Mouse (Mus musculus): Measurements from ENCODE around the gene Tppp3.

The Tppp3 gene

GRCm38 (mm10) chr8:105467396-105467985, 3.8 kb downstream of the Tppp3 start:
- DNase-seq (ENCODE audit: low spot score): no peak

GRCm38 (mm10) chr8:105466700-105467291, 4.5 kb downstream of the Tppp3 start:
- peak; percentile 81 for DNase-seq (ENCODE audit: low spot score)

- DNase-seq (ENCODE audit: low spot score): no peak
These were observed 5.1 kb downstream of the Tppp3 start for GRCm38 (mm10) chr8:105466246-105466645.

- no peak for DNase-seq (ENCODE audit: low spot score)
These were observed 6.7 kb downstream of the Tppp3 start for GRCm38 (mm10) chr8:105464595-105464994.

GRCm38 (mm10) chr8:105461085-105461803, 10.1 kb downstream of the Tppp3 start:
- DNase-seq (ENCODE audit: low spot score): no peak

GRCm38 (mm10) chr8:105455218-105455617, 16.1 kb downstream of the Tppp3 start:
- no peak for DNase-seq (ENCODE audit: low spot score)

- no peak for DNase-seq (ENCODE audit: low spot score)
These were observed 17.2 kb downstream of the Tppp3 start for GRCm38 (mm10) chr8:105454088-105454487.

GRCm38 (mm10) chr8:105453296-105453695, 18.0 kb downstream of the Tppp3 start:
- DNase-seq (ENCODE audit: low spot score): no peak

GRCm38 (mm10) chr8:105451903-105452603, 19.3 kb downstream of the Tppp3 start:
- no peak for DNase-seq (ENCODE audit: low spot score)

- no peak for DNase-seq (ENCODE audit: low spot score)
These were observed 20.3 kb downstream of the Tppp3 start for GRCm38 (mm10) chr8:105450977-105451376.

- no peak for DNase-seq (ENCODE audit: low spot score)
These were observed 22.7 kb downstream of the Tppp3 start for GRCm38 (mm10) chr8:105448596-105448995.

- DNase-seq (ENCODE audit: low spot score): no peak
These were observed 23.1 kb downstream of the Tppp3 start for GRCm38 (mm10) chr8:105448188-105448587.

- no peak for DNase-seq (ENCODE audit: low spot score)
These were observed 25.2 kb downstream of the Tppp3 start for GRCm38 (mm10) chr8:105446127-105446552.

GRCm38 (mm10) chr8:105445296-105446126, 25.8 kb downstream of the Tppp3 start:
- no peak for DNase-seq (ENCODE audit: low spot score)

GRCm38 (mm10) chr8:105442661-105443060, 28.7 kb downstream of the Tppp3 start:
- DNase-seq (ENCODE audit: low spot score): no peak

GRCm38 (mm10) chr8:105441433-105441832, 29.9 kb downstream of the Tppp3 start:
- DNase-seq (ENCODE audit: low spot score): no peak

GRCm38 (mm10) chr8:105438865-105439264, 32.5 kb downstream of the Tppp3 start:
- DNase-seq (ENCODE audit: low spot score): no peak

GRCm38 (mm10) chr8:105437078-105437748, 34.1 kb downstream of the Tppp3 start:
- DNase-seq (ENCODE audit: low spot score): no peak

GRCm38 (mm10) chr8:105436218-105436617, 35.1 kb downstream of the Tppp3 start:
- no peak for DNase-seq (ENCODE audit: low spot score)

- DNase-seq (ENCODE audit: low spot score): no peak
These were observed 37.2 kb downstream of the Tppp3 start for GRCm38 (mm10) chr8:105434136-105434535.

- no peak for DNase-seq (ENCODE audit: low spot score)
These were observed 37.8 kb downstream of the Tppp3 start for GRCm38 (mm10) chr8:105433511-105433910.

All from ovary, adult 18-20 months (tissue).